Mouse (Mus musculus) megakaryocyte, embryonic 14.5 days (primary cell): Measurements from ENCODE around the gene Cryl1.

Experiments used
- FLI1 ChIP-seq: IDR thresholded peaks from 2 replicates; pipeline ENCODE4 v1.6.1; 2012; ENCODE audit warnings: low read length, inconsistent platforms, mixed read lengths
- GATA1 ChIP-seq: IDR thresholded peaks from 3 replicates; pipeline ENCODE4 v1.6.1; 2012; ENCODE audit warnings: mixed read lengths, low read length, inconsistent platforms, borderline replicate concordance

DNA sequence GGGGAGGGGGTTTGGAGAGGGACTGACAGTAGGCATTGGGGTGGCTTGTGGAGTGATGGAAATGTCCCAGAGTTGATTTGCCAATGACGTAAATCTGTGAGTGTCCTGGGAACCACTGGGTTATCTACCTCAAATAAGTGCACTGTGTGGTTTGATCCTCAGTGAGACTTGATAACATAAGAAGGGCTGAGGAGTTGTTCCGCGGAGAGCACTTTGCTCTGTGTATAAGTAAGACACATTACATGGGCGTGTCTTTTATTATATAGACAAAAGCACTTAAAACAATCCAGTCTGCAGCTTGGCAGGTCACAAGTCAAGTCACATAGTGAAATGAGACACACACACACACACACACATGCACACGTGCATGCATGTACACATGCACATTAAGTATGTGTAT lies 155.4 kb downstream of the Cryl1 start:
- TF ChIP-seq GATA1 (no peak), FLI1 (no peak)
